Mouse (Mus musculus) heart, adult 2 months (tissue): ENCODE measurements around the gene D630039A03Rik.

ENCODE experiments used
- CTCF ChIP-seq: fragments of 200-600 bp; IDR thresholded peaks from 2 replicates; pipeline ENCODE4 v1.8.1; 2022; ENCODE audit warnings: antibody characterized with exemption, mild to moderate bottlenecking, moderate library complexity
- EP300 ChIP-seq: fragments of 200-500 bp; IDR thresholded peaks from 2 replicates; pipeline ENCODE4 v1.6.1; 2011; ENCODE audit warnings: low read depth, low read length, control low read depth; ENCODE audit not compliant: insufficient read depth
- POLR2A ChIP-seq: fragments of 200-500 bp; IDR thresholded peaks from 2 replicates; pipeline ENCODE4 v1.6.1; 2011; ENCODE audit warnings: mild to moderate bottlenecking, low read depth, low read length, control low read depth; ENCODE audit not compliant: insufficient read depth

DNA sequence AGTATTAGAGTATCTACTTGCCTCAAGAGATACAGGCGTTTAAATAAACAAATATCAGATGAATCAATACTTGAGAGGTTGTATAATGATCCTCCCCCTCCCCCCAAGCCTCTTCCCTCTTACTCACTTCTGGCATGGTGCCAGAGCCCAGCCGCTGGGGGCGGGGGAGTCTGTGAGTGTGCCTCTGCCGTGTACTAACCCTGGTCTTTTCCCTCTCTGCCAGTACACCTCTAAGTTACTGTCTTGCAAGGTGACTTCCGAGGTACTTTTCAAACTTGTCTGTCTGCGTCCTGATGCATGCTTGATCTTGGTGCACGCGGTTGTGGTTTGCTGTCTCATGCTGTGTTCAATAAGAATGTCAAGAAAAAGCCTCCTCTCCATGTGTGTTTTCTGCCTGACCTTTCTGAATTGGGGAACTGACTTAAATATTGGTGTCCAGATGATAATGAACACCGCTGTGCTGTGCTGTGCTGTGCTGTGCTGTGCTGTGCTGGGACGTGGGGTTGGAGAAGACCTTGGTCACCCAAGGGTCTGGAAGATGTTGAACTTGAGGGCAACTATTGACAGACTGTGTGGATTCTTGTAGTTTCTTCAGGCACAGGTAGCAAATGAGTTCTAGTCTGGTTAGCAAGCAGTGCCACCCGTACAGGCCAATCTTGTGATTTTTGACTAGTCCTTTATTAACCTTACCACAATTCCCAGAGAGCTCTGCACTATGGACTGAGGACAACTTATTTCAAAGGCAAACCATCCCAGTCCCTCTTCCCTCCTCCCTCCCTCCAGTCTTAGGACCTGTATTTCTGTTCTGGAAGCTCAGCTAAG is 29.8 kb downstream of the D630039A03Rik start:
- TF ChIP-seq CTCF (no peak), EP300 (no peak), POLR2A (no peak)
